Mouse (Mus musculus): ENCODE results near the gene Olfr835. TPM values are rescaled to one million over a fixed set of nuclear protein-coding genes. Genes with fewer than 3 reads are reported as not detected.

Gene Olfr835
- polyA plus RNA-seq (2015; fragmentation: Nextera tagmentation; extraction: Ambion mirVana): not detected in 2 replicates

DNA sequence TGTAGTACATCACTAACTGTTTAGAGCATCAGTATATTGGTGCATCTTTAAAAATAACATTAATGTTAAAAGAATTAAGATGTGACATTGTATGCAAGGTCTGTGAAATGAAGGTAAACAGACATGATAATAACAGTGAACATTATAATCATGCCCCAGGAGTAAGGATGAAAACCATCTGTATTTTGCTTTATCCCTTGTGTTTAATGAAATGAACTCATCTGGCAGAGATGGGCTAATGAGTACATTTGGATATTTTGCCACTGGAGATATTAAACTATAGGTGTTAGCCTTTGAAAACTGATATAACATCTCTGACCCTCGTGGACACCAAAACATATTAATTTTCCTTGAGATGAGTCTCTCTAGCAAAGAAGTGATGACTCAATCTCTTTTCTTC, at the start of gene Olfr835:
Gene Olfr835, plus strand, starts transcription at position 301 of the 400 bp plus-strand sequence.
- Histone ChIP-seq H3K9ac (ENCODE audit: low read length) (no peak within 1 kb of the TSS), H3K27me3 (ENCODE audit: control insufficient read depth, insufficient read depth, low read depth, low read length) (no peaks in the 10 kb centered on the region), H3K4me2 (ENCODE audit: low read depth, low read length) (no peak within 1 kb of the TSS), H3K27ac (ENCODE audit: low read length) (no peak within 1 kb of the TSS), H3K4me3 (ENCODE audit: low read length) (no peak within 1 kb of the TSS), H3K36me3 (ENCODE audit: control insufficient read depth, insufficient read depth, low read length) (no peaks in the 10 kb centered on the region), H3K9me3 (ENCODE audit: control insufficient read depth, low read length) (no peaks in the 10 kb centered on the region), H3K4me1 (replicated peaks; ENCODE audit: control insufficient read depth, insufficient read depth, low read length) (no peaks in the 10 kb centered on the region)
- WGBS: 44% methylated on average over 1 of the region's 1 CpGs
- ATAC-seq (ENCODE audit: low read depth): no peak

DNA sequence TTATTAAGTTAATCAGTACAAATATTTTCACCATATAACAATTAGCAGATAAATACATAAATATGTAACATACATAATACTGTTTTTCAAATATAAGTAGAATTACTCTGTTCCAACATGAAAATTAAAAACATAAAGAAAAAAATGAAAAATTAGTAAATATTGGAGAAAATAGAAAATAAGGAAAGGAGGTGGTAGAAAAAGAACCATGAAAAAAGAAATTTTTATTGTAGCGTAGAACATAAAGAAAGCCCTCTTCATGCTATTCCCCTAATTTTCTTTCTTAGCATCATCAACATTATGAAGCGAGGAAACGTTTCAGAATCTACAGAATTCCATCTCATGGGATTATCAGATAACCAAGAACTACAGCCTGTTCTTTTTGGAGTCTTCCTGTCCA, 44.8 kb upstream of the Olfr835 start, which contains the start of gene Olfr834:
Gene Olfr834, plus strand, starts transcription at position 301 of the 400 bp plus-strand sequence.
- Histone ChIP-seq H3K27me3 (ENCODE audit: control insufficient read depth, insufficient read depth, low read depth, low read length) (no peaks in the 10 kb centered on the region), H3K9ac (ENCODE audit: low read length) (no peak within 1 kb of the TSS), H3K27ac (ENCODE audit: low read length) (no peak within 1 kb of the TSS), H3K36me3 (ENCODE audit: control insufficient read depth, insufficient read depth, low read length) (no peaks in the 10 kb centered on the region), H3K4me1 (replicated peaks; ENCODE audit: control insufficient read depth, insufficient read depth, low read length) (no peaks in the 10 kb centered on the region), H3K4me2 (ENCODE audit: low read depth, low read length) (no peak within 1 kb of the TSS), H3K9me3 (ENCODE audit: control insufficient read depth, low read length) (no peaks in the 10 kb centered on the region), H3K4me3 (ENCODE audit: low read length) (no peak within 1 kb of the TSS)
- 83% methylated on average over 3 of the region's 3 CpGs for WGBS
- no peak for ATAC-seq (ENCODE audit: low read depth)

DNA sequence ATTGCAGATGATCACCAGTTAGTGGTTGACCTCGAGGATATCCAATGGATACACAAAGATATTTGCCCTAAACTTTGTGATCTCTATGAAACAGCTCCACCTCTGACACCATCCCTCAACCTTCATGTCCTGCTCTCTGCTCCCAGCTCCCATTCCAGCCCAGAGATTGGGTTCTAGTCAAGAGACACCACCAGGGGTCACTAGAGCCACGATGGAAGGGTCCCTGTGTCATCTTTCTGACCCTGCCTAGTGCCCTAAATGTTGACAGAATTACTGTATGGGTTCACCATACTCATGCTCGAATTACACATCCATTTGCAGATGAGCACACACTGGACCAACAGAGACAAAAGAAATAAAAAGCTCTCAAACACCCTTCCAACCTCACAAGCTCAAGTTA, 52.5 kb downstream of the Olfr835 start:
- no peak for ATAC-seq (ENCODE audit: low read depth)
- Histone ChIP-seq H3K9ac (ENCODE audit: low read length) (no peak overlapping the region), H3K4me1 (replicated peaks; ENCODE audit: control insufficient read depth, insufficient read depth, low read length) (no peaks in the 10 kb centered on the region), H3K9me3 (ENCODE audit: control insufficient read depth, low read length) (peaks cover 3% of the 10 kb centered on the region; the same call in 1 of the 2 replicates), H3K27ac (ENCODE audit: low read length) (no peak overlapping the region), H3K4me2 (ENCODE audit: low read depth, low read length) (no peak overlapping the region), H3K4me3 (ENCODE audit: low read length) (no peak overlapping the region), H3K27me3 (ENCODE audit: control insufficient read depth, insufficient read depth, low read depth, low read length) (no peaks in the 10 kb centered on the region), H3K36me3 (ENCODE audit: control insufficient read depth, insufficient read depth, low read length) (no peaks in the 10 kb centered on the region)
- WGBS: 20% methylated on average over 3 of the region's 3 CpGs

Other genes starting within 250 kb of the Olfr835 start
- gene Olfr828, start 213.2 kb upstream of the Olfr835 start, polyA plus RNA-seq (2015; fragmentation: Nextera tagmentation; extraction: Ambion mirVana): not detected in 2 replicates
- gene Olfr829, start 177.8 kb upstream of the Olfr835 start, polyA plus RNA-seq (2015; fragmentation: Nextera tagmentation; extraction: Ambion mirVana): not detected in 2 replicates
- gene Olfr830, start 158.0 kb upstream of the Olfr835 start, polyA plus RNA-seq (2015; fragmentation: Nextera tagmentation; extraction: Ambion mirVana): not detected in 2 replicates
- not detected in 2 replicates for gene Olfr832, start 95.6 kb upstream of the Olfr835 start, polyA plus RNA-seq (2015; fragmentation: Nextera tagmentation; extraction: Ambion mirVana)
- gene Olfr834, start 44.7 kb upstream of the Olfr835 start, polyA plus RNA-seq (2015; fragmentation: Nextera tagmentation; extraction: Ambion mirVana): not detected in 2 replicates
- gene Olfr836, start 87.6 kb downstream of the Olfr835 start, polyA plus RNA-seq (2015; fragmentation: Nextera tagmentation; extraction: Ambion mirVana): not detected in 2 replicates
- not detected in 2 replicates for gene Olfr837, start 103.6 kb downstream of the Olfr835 start, polyA plus RNA-seq (2015; fragmentation: Nextera tagmentation; extraction: Ambion mirVana)
- gene Olfr839-ps1, start 144.6 kb downstream of the Olfr835 start, polyA plus RNA-seq (2015; fragmentation: Nextera tagmentation; extraction: Ambion mirVana): not detected in 2 replicates
- gene Olfr843, start 219.3 kb downstream of the Olfr835 start, polyA plus RNA-seq (2015; fragmentation: Nextera tagmentation; extraction: Ambion mirVana): not detected in 2 replicates